Mouse (Mus musculus) ES-Bruce4 (cell line): ENCODE results near the gene Lsm4. TPM values are rescaled to one million over a fixed set of nuclear protein-coding genes. Genes with fewer than 3 reads are reported as not detected.
A peak's percentile ranks its signal among the peaks of the same experiment; 100 is the strongest.

Source experiments
- H3K27ac ChIP-seq: 2 replicates; pipeline ENCODE4 v1.5.1; 2012; ENCODE audit warnings: low read length, inconsistent platforms; ENCODE audit not compliant: insufficient read depth
- H3K27me3 ChIP-seq: 2 replicates; pipeline ENCODE4 v1.6.1; 2012; ENCODE audit warnings: mild to moderate bottlenecking, low read length, inconsistent platforms; ENCODE audit not compliant: control insufficient read depth, poor library complexity, insufficient read depth, severe bottlenecking
- H3K36me3 ChIP-seq: 2 replicates; pipeline ENCODE4 v1.6.1; 2012; ENCODE audit warnings: inconsistent platforms, mild to moderate bottlenecking, low read length, moderate library complexity; ENCODE audit not compliant: control insufficient read depth, poor library complexity, insufficient read depth, severe bottlenecking
- H3K4me1 ChIP-seq: one replicate; pipeline ENCODE4 v1.8.1; 2011; ENCODE audit warnings: low read length; ENCODE audit not compliant: control insufficient read depth, insufficient read depth
- H3K4me3 ChIP-seq: 2 replicates; pipeline ENCODE4 v1.5.1; 2011; ENCODE audit warnings: low read depth, mild to moderate bottlenecking, low read length
- H3K9ac ChIP-seq: 2 replicates; pipeline ENCODE4 v1.6.1; 2012; ENCODE audit warnings: low read depth, mild to moderate bottlenecking, inconsistent platforms; ENCODE audit not compliant: poor library complexity, severe bottlenecking
- H3K9me3 ChIP-seq: replicated peaks from 2 replicates; pipeline ENCODE4 v1.6.1; 2012; ENCODE audit warnings: mild to moderate bottlenecking, low read length, inconsistent platforms; ENCODE audit not compliant: control insufficient read depth, poor library complexity, insufficient read depth, severe bottlenecking
- CTCF ChIP-seq: IDR thresholded peaks from one replicate; pipeline ENCODE4 v1.8.1; 2011; ENCODE audit warnings: low read depth, low read length
- EP300 ChIP-seq: IDR thresholded peaks from 2 replicates; pipeline ENCODE4 v1.6.1; 2011; ENCODE audit warnings: low read depth, low read length; ENCODE audit not compliant: insufficient read depth
- POLR2A ChIP-seq: IDR thresholded peaks from one replicate; pipeline ENCODE4 v1.8.1; 2011; ENCODE audit warnings: low read length; ENCODE audit not compliant: insufficient read depth
- polyA plus RNA-seq: library from polyadenylated mRNA; stranded (reverse); fragments of >200 nt; gene quantifications from 2 replicates; pipeline ENCODE4 v1.2.4, GENCODE M21; 2011; ENCODE audit warnings: low read depth; ENCODE audit not compliant: missing spikeins, insufficient read depth, insufficient read length

Lsm4 gene
- polyA plus RNA-seq, 1 experiment = 211 TPM

- TF ChIP-seq POLR2A (no peak), EP300 (no peak)
- Histone ChIP-seq H3K27me3 (no peaks in the 10 kb centered on the region), H3K9me3 (no peaks in the 10 kb centered on the region), H3K4me3 (peak overlapping the region; percentile 48), H3K9ac (peak overlapping the region; percentile 80), H3K27ac (peak overlapping the region; percentile 78), H3K36me3 (no peaks in the 10 kb centered on the region), H3K4me1 (peaks cover 3% of the 10 kb centered on the region)
These were observed 24.6 kb downstream of the Lsm4 start for GRCm38 (mm10) chr8:70697366-70698250.

- no peaks in the 10 kb centered on the region for H3K36me3 ChIP-seq
These were observed 25.5 kb downstream of the Lsm4 start, which contains the start of gene Jund for GRCm38 (mm10) chr8:70698310-70699109. Gene Jund, plus strand, starts transcription at chr8:70698949.

GRCm38 (mm10) chr8:70699116-70699833 is 26.2 kb downstream of the Lsm4 start:
- H3K9ac ChIP-seq = peak overlapping the region; percentile 95
- peak overlapping the region; percentile 47 for H3K27ac ChIP-seq
- H3K9me3 ChIP-seq = no peaks in the 10 kb centered on the region
- H3K36me3 ChIP-seq = no peaks in the 10 kb centered on the region
- TF ChIP-seq EP300 = no peak
- TF ChIP-seq POLR2A = no peak
- TF ChIP-seq CTCF = no peak
- no peaks in the 10 kb centered on the region for H3K27me3 ChIP-seq
- H3K4me1 ChIP-seq = peaks cover 2% of the 10 kb centered on the region
- peak overlapping the region; percentile 69 for H3K4me3 ChIP-seq

More at GRCm38 (mm10) chr8:70698310-70699109, 25.5 kb downstream of the Lsm4 start, which contains the start of gene Jund:
- Histone ChIP-seq H3K4me1 (peaks cover 2% of the 10 kb centered on the region), H3K4me3 (peak within 1 kb of the TSS; percentile 81), H3K27ac (peak within 1 kb of the TSS; percentile 78), H3K9me3 (no peaks in the 10 kb centered on the region), H3K27me3 (no peaks in the 10 kb centered on the region), H3K9ac (peak within 1 kb of the TSS; percentile 95)
- TF ChIP-seq POLR2A (peak; percentile 92), EP300 (peak; percentile 66; the same call in 1 of the 2 replicates), CTCF (no peak)

- Histone ChIP-seq H3K9ac (peak overlapping the region; percentile 95), H3K4me3 (peak overlapping the region; percentile 69), H3K4me1 (no peaks in the 10 kb centered on the region), H3K27me3 (no peaks in the 10 kb centered on the region), H3K36me3 (no peaks in the 10 kb centered on the region), H3K9me3 (no peaks in the 10 kb centered on the region), H3K27ac (peak overlapping the region; percentile 12; the same call in 1 of the 2 replicates)
- no peak for TF ChIP-seq CTCF
- no peak for TF ChIP-seq POLR2A
These were observed 26.9 kb downstream of the Lsm4 start for GRCm38 (mm10) chr8:70699834-70700554.

- H3K27me3 ChIP-seq = no peaks in the 10 kb centered on the region
- H3K9me3 ChIP-seq = no peaks in the 10 kb centered on the region
- no peaks in the 10 kb centered on the region for H3K4me1 ChIP-seq
- no peak overlapping the region for H3K27ac ChIP-seq
- peak overlapping the region; percentile 69 for H3K4me3 ChIP-seq
- H3K9ac ChIP-seq = peak overlapping the region; percentile 95
- TF ChIP-seq POLR2A = no peak
- TF ChIP-seq EP300 = peak; percentile 61; the same call in 1 of the 2 replicates
- peak; percentile 80 for TF ChIP-seq CTCF
- H3K36me3 ChIP-seq = no peaks in the 10 kb centered on the region
These were observed 27.5 kb downstream of the Lsm4 start for GRCm38 (mm10) chr8:70700555-70700922.
